27 mouse cellular contexts compared by ENCODE assay signal in genomic region chr13:24668556-24668955, GRCm38 (mm10).
DNase-seq lines count a peak whose midpoint lies in the region; ATAC-seq lines count a peak whose summit lies in the region.
"Had no signal": no experiment of that assay in that cellular context is flagged by ENCODE, and none has a peak within 500 bp of the region (broad histone marks: within the 10 kb centered on the region; RNA-seq: fewer than 3 reads in every experiment).

No protein-coding gene starts in this region.

- no peak overlapping the region for H3K27ac ChIP-seq in midbrain, embryonic 11.5 days (ENCODE audit: low read depth, low read length)
- no peak overlapping the region for H3K27ac ChIP-seq in midbrain, embryonic 14.5 days (replicated peaks; ENCODE audit: low read depth, low read length)
- H3K27ac ChIP-seq: embryonic facial prominence, embryonic 12.5 days; hindbrain, embryonic 10.5 days; left cerebral cortex, adult 2 months; limb, embryonic 12.5 days; liver, embryonic 15.5 days; neural tube, embryonic 12.5 days had no signal

- H3K9ac ChIP-seq in midbrain, embryonic 11.5 days (ENCODE audit: low read length) = no peak overlapping the region
- H3K9ac ChIP-seq in midbrain, embryonic 14.5 days (replicated peaks; ENCODE audit: low read length) = no peak overlapping the region
- H3K9ac ChIP-seq: embryonic facial prominence, embryonic 12.5 days; limb, embryonic 12.5 days; liver, embryonic 15.5 days; lung, embryonic 14.5 days; neural tube, embryonic 12.5 days had no signal

- H3K9me3 ChIP-seq in midbrain, embryonic 11.5 days (ENCODE audit: control insufficient read depth, low read length) = no peaks in the 10 kb centered on the region
- no peaks in the 10 kb centered on the region for H3K9me3 ChIP-seq in midbrain, embryonic 14.5 days (ENCODE audit: control insufficient read depth, low read length)
- H3K9me3 ChIP-seq: embryonic facial prominence, embryonic 12.5 days; hindbrain, embryonic 10.5 days; limb, embryonic 12.5 days; liver, embryonic 15.5 days; neural tube, embryonic 12.5 days had no signal

- H3K4me1 ChIP-seq in midbrain, embryonic 11.5 days (ENCODE audit: control insufficient read depth, insufficient read depth, low read length) = no peaks in the 10 kb centered on the region
- H3K4me1 ChIP-seq in midbrain, embryonic 14.5 days (ENCODE audit: control insufficient read depth, insufficient read depth, low read length) = no peaks in the 10 kb centered on the region
- H3K4me1 ChIP-seq: embryonic facial prominence, embryonic 12.5 days; limb, embryonic 12.5 days; liver, embryonic 15.5 days; neural tube, embryonic 12.5 days had no signal

- no peaks in the 10 kb centered on the region for H3K27me3 ChIP-seq in midbrain, embryonic 11.5 days (ENCODE audit: control insufficient read depth, insufficient read depth, low read length)
- no peaks in the 10 kb centered on the region for H3K27me3 ChIP-seq in midbrain, embryonic 14.5 days (ENCODE audit: control insufficient read depth, insufficient read depth, low read length)
- H3K27me3 ChIP-seq: embryonic facial prominence, embryonic 12.5 days; limb, embryonic 12.5 days; liver, embryonic 15.5 days; neural tube, embryonic 12.5 days had no signal

- H3K36me3 ChIP-seq in midbrain, embryonic 11.5 days (ENCODE audit: control insufficient read depth, insufficient read depth, low read length) = no peaks in the 10 kb centered on the region
- peaks cover 19% of the 10 kb centered on the region for H3K36me3 ChIP-seq in midbrain, embryonic 14.5 days (ENCODE audit: control insufficient read depth, insufficient read depth, low read length)
- H3K36me3 ChIP-seq: embryonic facial prominence, embryonic 12.5 days; hindbrain, embryonic 10.5 days; limb, embryonic 12.5 days; neural tube, embryonic 12.5 days had no signal

- H3K4me3 ChIP-seq in midbrain, embryonic 11.5 days (ENCODE audit: low read depth, low read length) = no peak overlapping the region
- no peak overlapping the region for H3K4me3 ChIP-seq in midbrain, embryonic 14.5 days (replicated peaks; ENCODE audit: low read depth, low read length)
- H3K4me3 ChIP-seq: embryonic facial prominence, embryonic 12.5 days; hindbrain, embryonic 10.5 days; left cerebral cortex, adult 2 months; limb, embryonic 12.5 days; liver, embryonic 15.5 days; myocyte; neural tube, embryonic 12.5 days had no signal

- WGBS in midbrain, embryonic 11.5 days = 19% methylated on average over 2 of the region's 2 CpGs
- 19% methylated on average over 2 of the region's 2 CpGs for WGBS in midbrain, embryonic 14.5 days

- H3K4me2 ChIP-seq in midbrain, embryonic 11.5 days = no peak overlapping the region
- H3K4me2 ChIP-seq in midbrain, embryonic 14.5 days (ENCODE audit: low read length) = no peak overlapping the region
- H3K4me2 ChIP-seq: embryonic facial prominence, embryonic 12.5 days; limb, embryonic 12.5 days; liver, embryonic 15.5 days; lung, embryonic 14.5 days; neural tube, embryonic 12.5 days had no signal

- ATAC-seq in midbrain, embryonic 11.5 days (ENCODE audit: low FRiP score) = no peak
- no peak for ATAC-seq in midbrain, embryonic 14.5 days (ENCODE audit: low FRiP score, low TSS enrichment)
- ATAC-seq: hindbrain, embryonic 16.5 days had no signal

- DNase-seq in adrenal gland, adult (ENCODE audit: inconsistent age in 2 of 2, low spot score in 1 of 2) = peak; percentile 29 to 77
- no peak for DNase-seq in adrenal gland, postnatal 25 days
- peak; percentile 69 for DNase-seq in midbrain, embryonic 11.5 days (ENCODE audit: low spot score, missing footprints)
- DNase-seq in midbrain, embryonic 14.5 days = no peak
- peak; percentile 47 for DNase-seq in Muller cell, postnatal 12 days (ENCODE audit: inconsistent ontology term)
- DNase-seq in adrenal gland, postnatal 14 days = peak; percentile 48
- DNase-seq in layer of hippocampus, adult 9-10 months (ENCODE audit: low spot score) = no peak
- DNase-seq in kidney, adult 18-20 months = no peak
- DNase-seq: cerebellum, adult 11-12 months; cerebellum, adult 9-11 months; embryo, embryonic 11 days; gastrocnemius, postnatal 14 days; heart, postnatal 14 days; kidney, adult 2 months; kidney, postnatal 10 days; lung, embryonic 14.5 days; lung, postnatal 14 days; thymus, adult 2 months; thymus, postnatal 36 days had no signal

Comparison
In these comparisons a context has a peak if more than half of its experiments do, and no peak if none do; other contexts are left out.
1. DNase-seq: peak in adrenal gland, adult (2 of 2), midbrain, embryonic 11.5 days (single experiment), Muller cell, postnatal 12 days (single experiment) and adrenal gland, postnatal 14 days (single experiment); none in adrenal gland, postnatal 25 days (single experiment), midbrain, embryonic 14.5 days (single experiment), layer of hippocampus, adult 9-10 months (single experiment) and kidney, adult 18-20 months (single experiment).